Mouse (Mus musculus): Measurements from ENCODE around the gene Trim33. TPM values are rescaled to one million over a fixed set of nuclear protein-coding genes. Genes with fewer than 3 reads are reported as not detected.

Trim33 gene
- polyA plus RNA-seq, 1 experiment from 2014 or later, result 15.8 TPM

- WGBS (ENCODE audit: insufficient replicate concordance), result 10% methylated on average over 11 of the region's 11 CpGs
- peak overlapping the region; percentile 85 for H3K4me3 ChIP-seq (ENCODE audit: low read depth, low read length)
- H3K4me2 ChIP-seq, result peak overlapping the region; percentile 94
- H3K27ac ChIP-seq (ENCODE audit: low read depth, low read length), result peak overlapping the region; percentile 94
- H3K4me1 ChIP-seq (ENCODE audit: control insufficient read depth, insufficient read depth, low read length), result peaks cover 14% of the 10 kb centered on the region; the same call in 1 of the 2 replicates
- H3K27me3 ChIP-seq (ENCODE audit: control insufficient read depth, insufficient read depth, low read length), result no peaks in the 10 kb centered on the region
- peaks cover 3% of the 10 kb centered on the region; the same call in 1 of the 2 replicates for H3K36me3 ChIP-seq (ENCODE audit: control insufficient read depth, insufficient read depth, low read length)
- H3K9me3 ChIP-seq (replicated peaks; ENCODE audit: control insufficient read depth, low read length), result no peaks in the 10 kb centered on the region
- ATAC-seq (replicated peaks; ENCODE audit: insufficient number of reproducible peaks, low FRiP score, low TSS enrichment), result no peak
- H3K9ac ChIP-seq (ENCODE audit: low read depth, low read length), result peak overlapping the region; percentile 95
These were observed 422 bp upstream of the Trim33 start for GRCm38 (mm10) chr3:103278561-103279181.

- H3K27me3 ChIP-seq (ENCODE audit: control insufficient read depth, insufficient read depth, low read length), result no peaks in the 10 kb centered on the region
- H3K36me3 ChIP-seq (ENCODE audit: control insufficient read depth, insufficient read depth, low read length), result peaks cover 3% of the 10 kb centered on the region; the same call in 1 of the 2 replicates
- peak overlapping the region; percentile 94 for H3K27ac ChIP-seq (ENCODE audit: low read depth, low read length)
- peak overlapping the region; percentile 95 for H3K9ac ChIP-seq (ENCODE audit: low read depth, low read length)
- no peaks in the 10 kb centered on the region for H3K9me3 ChIP-seq (replicated peaks; ENCODE audit: control insufficient read depth, low read length)
- peak overlapping the region; percentile 94 for H3K4me2 ChIP-seq
- under 1% methylated on average over 33 of the region's 36 CpGs for WGBS (ENCODE audit: insufficient replicate concordance)
- H3K4me1 ChIP-seq (ENCODE audit: control insufficient read depth, insufficient read depth, low read length), result peaks cover 14% of the 10 kb centered on the region; the same call in 1 of the 2 replicates
- peak overlapping the region; percentile 85 for H3K4me3 ChIP-seq (ENCODE audit: low read depth, low read length)
- peak; percentile 57 for ATAC-seq (replicated peaks; ENCODE audit: insufficient number of reproducible peaks, low FRiP score, low TSS enrichment)
These were observed 1.2 kb downstream of the Trim33 start for GRCm38 (mm10) chr3:103280241-103280761.

- Histone ChIP-seq H3K4me2 (peak overlapping the region; percentile 94), H3K9ac (ENCODE audit: low read depth, low read length) (peak overlapping the region; percentile 95), H3K4me3 (ENCODE audit: low read depth, low read length) (peak overlapping the region; percentile 85), H3K9me3 (replicated peaks; ENCODE audit: control insufficient read depth, low read length) (no peaks in the 10 kb centered on the region), H3K36me3 (ENCODE audit: control insufficient read depth, insufficient read depth, low read length) (peaks cover 3% of the 10 kb centered on the region; the same call in 1 of the 2 replicates), H3K27ac (ENCODE audit: low read depth, low read length) (no peak overlapping the region), H3K27me3 (ENCODE audit: control insufficient read depth, insufficient read depth, low read length) (no peaks in the 10 kb centered on the region), H3K4me1 (ENCODE audit: control insufficient read depth, insufficient read depth, low read length) (peaks cover 14% of the 10 kb centered on the region; the same call in 1 of the 2 replicates)
- 26% methylated on average over 5 of the region's 5 CpGs for WGBS (ENCODE audit: insufficient replicate concordance)
- ATAC-seq (replicated peaks; ENCODE audit: insufficient number of reproducible peaks, low FRiP score, low TSS enrichment), result no peak
These were observed 1.8 kb downstream of the Trim33 start for GRCm38 (mm10) chr3:103280875-103281274.

- H3K9ac ChIP-seq (ENCODE audit: low read depth, low read length), result no peak overlapping the region
- H3K9me3 ChIP-seq (replicated peaks; ENCODE audit: control insufficient read depth, low read length), result no peaks in the 10 kb centered on the region
- H3K36me3 ChIP-seq (ENCODE audit: control insufficient read depth, insufficient read depth, low read length), result no peaks in the 10 kb centered on the region
- no peak for ATAC-seq (replicated peaks; ENCODE audit: insufficient number of reproducible peaks, low FRiP score, low TSS enrichment)
- no peak overlapping the region for H3K27ac ChIP-seq (ENCODE audit: low read depth, low read length)
- no peaks in the 10 kb centered on the region for H3K27me3 ChIP-seq (ENCODE audit: control insufficient read depth, insufficient read depth, low read length)
- H3K4me2 ChIP-seq, result no peak overlapping the region
- WGBS (ENCODE audit: insufficient replicate concordance), result 85% methylated on average over 4 of the region's 4 CpGs
- no peaks in the 10 kb centered on the region for H3K4me1 ChIP-seq (ENCODE audit: control insufficient read depth, insufficient read depth, low read length)
- no peak overlapping the region for H3K4me3 ChIP-seq (ENCODE audit: low read depth, low read length)
These were observed 9.7 kb downstream of the Trim33 start for GRCm38 (mm10) chr3:103288761-103289160.

- WGBS (ENCODE audit: insufficient replicate concordance), result 88% methylated on average over 2 of the region's 2 CpGs
- H3K27me3 ChIP-seq (ENCODE audit: control insufficient read depth, insufficient read depth, low read length), result no peaks in the 10 kb centered on the region
- H3K4me2 ChIP-seq, result no peak overlapping the region
- no peak overlapping the region for H3K4me3 ChIP-seq (ENCODE audit: low read depth, low read length)
- no peak for ATAC-seq (replicated peaks; ENCODE audit: insufficient number of reproducible peaks, low FRiP score, low TSS enrichment)
- H3K27ac ChIP-seq (ENCODE audit: low read depth, low read length), result no peak overlapping the region
- no peaks in the 10 kb centered on the region for H3K36me3 ChIP-seq (ENCODE audit: control insufficient read depth, insufficient read depth, low read length)
- no peaks in the 10 kb centered on the region for H3K4me1 ChIP-seq (ENCODE audit: control insufficient read depth, insufficient read depth, low read length)
- H3K9me3 ChIP-seq (replicated peaks; ENCODE audit: control insufficient read depth, low read length), result no peaks in the 10 kb centered on the region
- no peak overlapping the region for H3K9ac ChIP-seq (ENCODE audit: low read depth, low read length)
These were observed 12.0 kb downstream of the Trim33 start for GRCm38 (mm10) chr3:103291087-103291486.

- 63% methylated on average over 6 of the region's 6 CpGs for WGBS (ENCODE audit: insufficient replicate concordance)
- no peak overlapping the region for H3K4me2 ChIP-seq
- no peak overlapping the region for H3K4me3 ChIP-seq (ENCODE audit: low read depth, low read length)
- H3K4me1 ChIP-seq (ENCODE audit: control insufficient read depth, insufficient read depth, low read length), result peaks cover 4% of the 10 kb centered on the region; the same call in 1 of the 2 replicates
- H3K9me3 ChIP-seq (replicated peaks; ENCODE audit: control insufficient read depth, low read length), result no peaks in the 10 kb centered on the region
- no peak for ATAC-seq (replicated peaks; ENCODE audit: insufficient number of reproducible peaks, low FRiP score, low TSS enrichment)
- H3K36me3 ChIP-seq (ENCODE audit: control insufficient read depth, insufficient read depth, low read length), result no peaks in the 10 kb centered on the region
- H3K27me3 ChIP-seq (ENCODE audit: control insufficient read depth, insufficient read depth, low read length), result no peaks in the 10 kb centered on the region
- no peak overlapping the region for H3K27ac ChIP-seq (ENCODE audit: low read depth, low read length)
- H3K9ac ChIP-seq (ENCODE audit: low read depth, low read length), result no peak overlapping the region
These were observed 26.4 kb downstream of the Trim33 start for GRCm38 (mm10) chr3:103305411-103305982.

- H3K4me3 ChIP-seq (ENCODE audit: low read depth, low read length), result no peak overlapping the region
- no peak overlapping the region for H3K27ac ChIP-seq (ENCODE audit: low read depth, low read length)
- no peak for ATAC-seq (replicated peaks; ENCODE audit: insufficient number of reproducible peaks, low FRiP score, low TSS enrichment)
- H3K36me3 ChIP-seq (ENCODE audit: control insufficient read depth, insufficient read depth, low read length), result peaks cover 3% of the 10 kb centered on the region; the same call in 1 of the 2 replicates
- H3K4me2 ChIP-seq, result no peak overlapping the region
- H3K27me3 ChIP-seq (ENCODE audit: control insufficient read depth, insufficient read depth, low read length), result no peaks in the 10 kb centered on the region
- WGBS (ENCODE audit: insufficient replicate concordance), result 72% methylated on average over 5 of the region's 5 CpGs
- H3K4me1 ChIP-seq (ENCODE audit: control insufficient read depth, insufficient read depth, low read length), result peaks cover 4% of the 10 kb centered on the region; the same call in 1 of the 2 replicates
- no peak overlapping the region for H3K9ac ChIP-seq (ENCODE audit: low read depth, low read length)
- no peaks in the 10 kb centered on the region for H3K9me3 ChIP-seq (replicated peaks; ENCODE audit: control insufficient read depth, low read length)
These were observed 30.2 kb downstream of the Trim33 start for GRCm38 (mm10) chr3:103309252-103309651.

GRCm38 (mm10) chr3:103309750-103310149 lies 30.7 kb downstream of the Trim33 start:
- Histone ChIP-seq H3K27ac (ENCODE audit: low read depth, low read length) (no peak overlapping the region), H3K4me2 (no peak overlapping the region), H3K4me1 (ENCODE audit: control insufficient read depth, insufficient read depth, low read length) (peaks cover 4% of the 10 kb centered on the region; the same call in 1 of the 2 replicates), H3K9me3 (replicated peaks; ENCODE audit: control insufficient read depth, low read length) (no peaks in the 10 kb centered on the region), H3K27me3 (ENCODE audit: control insufficient read depth, insufficient read depth, low read length) (no peaks in the 10 kb centered on the region), H3K9ac (ENCODE audit: low read depth, low read length) (no peak overlapping the region), H3K36me3 (ENCODE audit: control insufficient read depth, insufficient read depth, low read length) (peaks cover 3% of the 10 kb centered on the region; the same call in 1 of the 2 replicates), H3K4me3 (ENCODE audit: low read depth, low read length) (no peak overlapping the region)
- no peak for ATAC-seq (replicated peaks; ENCODE audit: insufficient number of reproducible peaks, low FRiP score, low TSS enrichment)
- WGBS (ENCODE audit: insufficient replicate concordance), result 88% methylated on average over 1 of the region's 1 CpGs

Data from heart, embryonic 11.5 days (tissue).